Mouse (Mus musculus): ENCODE measurements around the gene Fyn.

- TF ChIP-seq CTCF (IDR thresholded peaks at IDR 0.05; ENCODE audit: low read depth) (no peak), EP300 (IDR thresholded peaks at IDR 0.05; ENCODE audit: low read depth) (no peak)
Measured at GRCm38 (mm10) chr10:39345921-39346320, 22.7 kb upstream of the Fyn start.
